Mouse (Mus musculus) liver, adult (tissue): ENCODE data around the gene Ctsk.

Source experiments
- GATA4 ChIP-seq: IDR thresholded peaks from 2 replicates; pipeline ENCODE4 v1.6.1; 2014; ENCODE audit warnings: mild to moderate bottlenecking, low read length; ENCODE audit not compliant: insufficient replicate concordance

Gene Ctsk

DNA sequence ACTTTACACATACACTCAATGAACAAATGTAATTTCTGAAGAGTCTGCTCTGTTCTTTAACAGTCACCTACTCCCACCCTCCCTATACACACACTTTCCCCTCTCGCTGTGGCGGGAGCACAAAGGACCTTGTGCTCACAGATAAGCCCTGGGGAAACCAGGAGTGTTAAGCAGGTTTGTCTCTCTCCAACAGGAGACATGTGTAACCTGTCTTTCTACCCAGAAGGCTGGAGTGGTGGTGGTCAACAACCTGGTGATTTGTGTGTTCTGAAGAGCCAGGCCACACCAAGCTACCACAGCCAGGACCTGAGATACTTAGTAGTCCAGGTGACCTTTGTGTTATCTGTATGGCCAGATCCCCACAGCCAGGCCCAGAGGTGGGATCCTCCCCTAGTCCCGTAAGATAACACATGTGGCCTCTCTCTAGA, 17.6 kb downstream of the Ctsk start:
- TF ChIP-seq GATA4 = no peak

DNA sequence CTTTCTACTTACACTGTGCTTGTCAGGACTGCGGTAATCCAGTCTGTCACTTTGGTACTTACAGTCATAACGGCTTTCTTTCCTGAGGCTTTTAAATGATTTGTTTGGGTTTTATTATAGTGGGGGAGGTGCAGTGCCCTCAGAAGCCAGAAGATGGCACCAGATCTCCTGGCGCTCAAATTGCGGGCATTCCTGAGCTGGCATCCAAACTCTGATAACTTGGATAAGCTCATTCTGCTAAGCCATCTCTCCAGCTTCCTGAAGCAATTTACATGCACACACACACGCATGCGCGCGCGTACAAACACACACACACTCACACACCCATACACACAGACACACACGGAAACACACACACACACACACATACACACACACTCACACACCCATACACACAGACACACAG, 18.4 kb downstream of the Ctsk start:
- TF ChIP-seq GATA4 = peak; percentile 83; the same call in 1 of the 2 replicates

DNA sequence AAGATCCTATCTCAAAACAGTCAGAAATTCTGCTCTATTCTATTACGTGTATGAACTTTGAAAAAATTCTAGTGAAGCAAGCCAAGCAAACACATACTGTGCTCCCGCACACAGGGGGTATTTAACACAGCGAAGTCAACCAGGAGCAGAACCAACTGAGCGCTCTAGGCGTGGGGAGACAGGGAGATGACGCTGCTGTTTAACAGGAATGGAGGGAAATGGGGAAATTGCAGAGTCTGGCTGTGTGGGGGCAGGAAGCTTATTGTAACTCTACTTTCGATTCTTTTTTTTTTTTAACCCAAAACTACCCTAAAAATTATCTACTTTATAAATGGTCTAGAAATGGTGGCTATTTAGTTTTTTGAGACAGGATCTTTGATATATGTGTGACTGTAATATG, 19.8 kb downstream of the Ctsk start:
- TF ChIP-seq GATA4 = no peak

DNA sequence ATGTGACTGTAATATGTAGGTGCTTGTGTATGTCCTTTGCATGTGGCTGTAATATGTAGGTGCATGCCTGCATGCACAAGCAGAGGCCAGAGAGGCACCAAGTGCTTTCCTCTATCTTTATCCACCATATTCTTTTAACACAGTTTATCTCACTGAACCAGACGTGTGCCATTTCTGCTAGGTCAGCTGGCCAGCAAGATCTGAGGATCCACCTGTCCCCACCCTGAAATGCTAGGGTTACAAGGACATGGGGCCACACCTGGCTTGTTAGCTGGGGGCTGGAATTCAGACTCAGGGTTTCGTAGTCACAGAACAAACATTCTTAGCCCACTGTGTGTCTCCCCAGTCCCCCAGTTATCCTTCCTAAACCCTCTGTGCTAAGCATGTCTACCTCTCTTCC, 20.3 kb downstream of the Ctsk start:
- no peak for TF ChIP-seq GATA4

DNA sequence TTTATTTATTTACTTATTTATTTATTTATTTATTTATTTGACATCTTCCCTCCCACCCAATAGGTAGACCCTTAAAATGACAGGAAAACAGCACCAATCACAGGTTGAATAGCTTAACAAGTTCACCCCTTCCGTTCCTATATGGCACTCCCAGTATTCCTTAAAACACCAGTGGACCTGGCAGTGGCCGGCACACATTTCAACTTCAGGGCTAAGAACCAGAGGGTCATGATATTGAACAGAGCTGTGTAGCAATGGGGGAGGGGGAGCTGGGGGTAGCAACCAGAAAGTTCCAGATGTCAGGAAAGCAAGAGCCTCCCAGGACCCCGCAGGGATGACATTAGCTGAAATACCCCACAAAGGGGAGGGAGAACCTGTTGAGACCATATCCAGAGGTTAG, 21.0 kb downstream of the Ctsk start:
- no peak for TF ChIP-seq GATA4

DNA sequence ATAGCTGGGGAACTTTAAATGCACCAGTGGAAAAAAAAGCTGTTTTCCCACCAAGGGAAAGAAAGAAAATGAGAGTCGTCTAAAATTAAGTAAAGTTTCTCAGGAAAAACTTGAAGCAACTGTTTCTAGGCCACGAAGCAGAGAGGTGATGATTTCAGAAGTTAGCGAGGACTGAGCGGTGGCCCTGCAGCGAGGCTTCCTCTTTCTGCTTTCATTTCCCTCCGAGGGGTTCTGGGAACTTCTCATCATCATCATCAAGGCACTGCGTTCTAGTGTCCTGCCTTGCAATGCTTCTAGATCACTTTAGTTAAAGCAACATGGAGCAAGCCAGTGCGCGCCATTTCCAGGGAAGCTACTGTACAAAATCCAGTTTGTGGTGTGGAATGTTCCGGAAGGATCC, 22.1 kb downstream of the Ctsk start:
- no peak for TF ChIP-seq GATA4

DNA sequence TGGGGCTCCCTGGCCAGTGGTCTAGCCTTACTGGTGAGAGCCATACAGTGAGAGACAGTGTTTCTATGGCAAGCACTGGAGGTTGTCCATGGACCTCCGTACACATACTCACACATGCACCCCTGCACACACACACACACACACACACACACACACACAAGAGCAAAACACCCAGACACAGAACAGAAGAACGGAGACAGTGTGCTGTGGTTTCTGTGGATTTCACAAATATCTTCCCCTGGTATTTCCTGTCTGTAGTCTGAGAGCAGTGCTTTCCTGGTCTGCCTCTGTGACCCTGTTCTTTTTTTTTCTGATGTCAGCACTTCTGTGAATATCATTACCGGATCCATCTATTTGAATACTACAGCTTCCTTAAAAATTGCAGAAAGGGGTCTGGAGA, 24.6 kb downstream of the Ctsk start:
- TF ChIP-seq GATA4 = peak; percentile 56; the same call in 1 of the 2 replicates

DNA sequence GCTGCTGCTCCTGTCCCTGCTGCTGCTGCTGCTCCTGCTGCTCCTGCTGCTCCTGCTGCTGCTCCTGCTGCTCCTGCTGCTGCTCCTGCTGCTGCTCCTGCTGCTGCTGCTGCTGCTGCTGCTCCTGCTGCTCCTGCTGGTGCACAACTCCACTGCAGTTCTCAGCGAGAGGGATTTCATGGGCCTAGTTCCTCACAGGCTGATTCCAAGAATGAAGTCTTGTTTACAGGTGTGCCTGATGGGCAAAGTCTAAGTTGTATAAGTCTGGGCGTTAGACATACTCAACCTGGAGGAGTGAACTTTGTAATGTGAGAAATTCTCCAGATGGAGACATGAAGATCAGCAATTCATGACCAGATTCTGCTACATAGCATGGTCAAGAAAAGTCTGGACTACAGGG, 25.6 kb downstream of the Ctsk start:
- TF ChIP-seq GATA4 = no peak

DNA sequence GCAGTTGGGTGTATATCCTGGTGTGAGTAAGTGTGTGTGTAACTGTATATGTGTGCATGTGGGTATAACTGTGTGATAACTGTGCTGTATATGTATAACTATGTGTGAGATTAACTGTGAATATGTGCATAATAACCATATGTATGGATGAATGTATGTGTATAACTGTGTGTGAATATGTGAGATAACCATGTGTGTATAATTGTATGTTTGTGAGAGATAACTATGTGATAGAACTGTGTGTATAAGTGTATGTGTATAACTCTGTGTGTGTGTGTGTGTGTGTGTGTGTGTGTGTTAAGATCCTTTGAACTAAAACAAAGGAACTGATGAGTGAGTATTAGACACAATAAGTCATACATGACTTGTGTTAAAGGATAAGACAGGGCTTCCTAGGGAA, 27.1 kb downstream of the Ctsk start:
- TF ChIP-seq GATA4 = no peak

DNA sequence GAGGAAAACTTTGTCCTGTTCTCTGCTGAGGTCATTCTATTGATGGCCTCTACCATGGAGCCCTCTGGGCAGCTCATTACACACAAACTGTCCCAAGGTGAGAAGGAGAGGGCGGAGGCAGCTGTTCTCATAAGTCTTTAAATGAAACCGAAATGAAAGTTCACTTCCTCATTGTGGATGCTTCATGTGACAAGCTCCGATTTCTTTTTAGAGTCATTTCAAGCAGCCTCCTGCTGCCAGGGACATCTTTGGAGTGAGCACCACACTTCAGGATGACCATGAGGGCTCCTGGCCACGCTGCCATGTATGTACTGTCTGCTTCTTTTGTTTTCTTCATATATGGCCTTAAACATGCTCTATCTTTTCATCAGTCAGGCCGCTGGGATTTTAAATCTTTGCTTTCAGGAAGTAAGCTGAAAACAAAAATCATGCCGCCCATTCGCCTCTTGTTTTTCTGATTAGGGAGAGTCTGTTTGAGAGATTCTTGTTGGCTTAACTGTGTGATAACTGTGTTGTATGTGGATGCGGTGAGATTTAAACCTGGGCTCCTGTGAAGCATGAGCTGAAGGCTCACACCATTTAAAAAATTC, 27.7 kb downstream of the Ctsk start, which contains the start of gene Ctss:
Gene Ctss, plus strand, starts transcription at position 165 of the 590 bp plus-strand sequence.
- no peak for TF ChIP-seq GATA4

DNA sequence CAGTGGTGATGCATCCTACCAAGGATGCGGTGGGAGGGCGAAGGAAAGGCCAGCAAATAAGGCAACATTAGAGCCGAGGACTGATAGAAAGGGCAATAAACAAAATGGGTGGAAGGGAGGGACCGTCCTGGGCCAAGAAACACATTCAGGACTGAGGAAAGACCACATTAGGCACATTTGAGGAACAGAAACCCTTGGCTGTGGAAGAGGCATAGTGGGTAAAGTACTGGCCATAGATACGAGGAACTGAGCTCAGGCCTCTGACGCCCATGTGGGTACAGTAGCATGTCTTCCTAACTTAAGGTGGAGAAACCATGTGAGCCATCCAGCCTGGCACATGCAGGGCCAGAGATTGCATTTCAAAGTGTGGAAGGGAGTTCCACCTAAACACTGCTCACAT, 30.8 kb downstream of the Ctsk start:
- TF ChIP-seq GATA4 = no peak

DNA sequence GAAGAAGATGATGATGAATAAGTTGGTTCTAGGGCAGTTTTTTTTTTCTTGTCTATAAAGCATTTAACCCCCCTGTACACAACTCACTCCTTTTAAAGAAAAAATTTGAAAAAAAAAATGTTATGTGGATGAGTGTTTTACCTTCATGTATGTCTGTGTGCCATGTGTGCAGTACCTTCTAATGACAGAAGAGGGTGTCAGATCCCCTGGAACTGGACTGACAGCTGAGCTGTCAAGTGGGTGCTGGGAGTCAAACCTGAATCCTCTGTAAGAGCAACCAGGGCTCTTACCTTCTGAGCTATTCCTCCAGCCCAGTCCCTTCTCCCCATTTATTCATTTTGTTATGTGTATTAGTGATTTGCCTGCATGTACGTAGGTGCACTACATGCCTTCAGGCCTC, 32.0 kb downstream of the Ctsk start:
- TF ChIP-seq GATA4 = no peak

DNA sequence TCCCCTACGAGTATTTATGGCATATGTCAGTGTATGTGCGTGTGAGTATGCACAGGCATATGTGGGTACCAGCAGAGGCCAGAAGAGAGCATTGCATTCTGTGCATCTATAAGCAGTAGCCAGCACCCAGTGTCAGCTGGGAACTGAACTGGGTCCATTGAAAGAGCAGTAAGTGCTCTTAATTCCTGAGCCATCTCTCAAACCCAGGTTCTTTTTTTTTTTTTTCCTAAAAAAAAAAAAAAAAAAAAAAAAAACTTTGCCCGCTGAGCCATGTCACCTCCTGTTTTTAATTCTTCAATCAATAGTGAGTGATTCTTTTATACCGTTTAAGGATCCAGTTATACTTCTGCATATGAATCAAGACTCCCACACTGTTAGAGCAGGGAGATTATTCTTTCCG, 34.3 kb downstream of the Ctsk start:
- no peak for TF ChIP-seq GATA4

DNA sequence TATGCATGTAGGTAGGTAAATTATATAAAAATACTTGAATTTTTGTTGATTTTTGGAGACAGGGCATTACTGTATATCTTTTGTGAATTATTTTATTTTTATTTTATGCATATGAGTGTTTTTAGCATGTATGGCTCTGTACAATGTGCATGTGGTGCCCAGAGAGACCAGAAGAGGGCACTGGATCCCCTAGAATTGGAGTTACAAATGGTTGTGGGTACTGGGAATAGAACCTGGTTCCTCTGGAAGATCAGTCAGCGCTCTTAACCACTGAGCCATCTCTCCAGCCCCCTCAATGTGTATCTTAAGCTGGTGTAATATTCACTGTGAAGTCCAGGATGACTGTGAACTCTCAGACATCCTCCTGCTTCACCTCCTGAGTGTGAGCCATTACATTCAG, 35.9 kb downstream of the Ctsk start:
- TF ChIP-seq GATA4 = no peak

DNA sequence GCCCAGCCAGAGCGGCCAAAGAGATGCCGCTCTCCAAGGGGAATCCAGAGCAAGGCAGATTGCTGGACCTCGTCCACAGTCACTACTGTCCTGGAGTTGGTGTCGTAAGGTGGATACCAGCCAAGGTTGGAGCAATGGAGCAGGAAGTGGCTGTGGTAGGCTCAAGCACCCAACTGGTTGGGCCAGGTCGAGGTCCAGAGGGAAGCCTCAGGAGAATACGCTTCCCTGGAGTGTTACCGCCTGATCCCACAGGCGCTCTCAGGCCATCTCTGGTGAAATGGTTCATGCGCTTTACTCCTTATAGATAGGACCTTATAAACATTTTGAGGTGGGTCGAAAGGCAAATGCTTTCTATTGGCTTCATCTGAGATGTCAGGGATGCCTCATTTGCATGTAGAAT, 39.9 kb downstream of the Ctsk start:
- no peak for TF ChIP-seq GATA4

DNA sequence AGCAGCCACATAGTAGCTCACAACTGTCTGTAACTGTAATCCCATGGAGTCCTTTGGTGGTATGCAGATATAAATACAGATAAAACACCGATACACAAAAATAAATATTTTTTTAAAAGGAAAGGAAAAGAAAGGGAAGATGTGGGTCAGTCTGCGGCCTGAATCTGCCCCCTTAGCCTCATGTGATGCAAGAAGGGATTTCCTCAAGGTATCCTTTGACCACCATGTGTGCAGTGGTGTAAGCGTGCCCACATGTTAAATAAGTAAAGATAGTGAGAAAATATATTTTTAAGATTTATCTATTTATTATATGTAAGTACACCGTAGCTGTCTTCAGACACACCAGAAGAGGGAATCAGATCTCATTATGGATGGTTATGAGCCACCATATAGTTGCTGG, 40.8 kb downstream of the Ctsk start:
- TF ChIP-seq GATA4 = no peak

DNA sequence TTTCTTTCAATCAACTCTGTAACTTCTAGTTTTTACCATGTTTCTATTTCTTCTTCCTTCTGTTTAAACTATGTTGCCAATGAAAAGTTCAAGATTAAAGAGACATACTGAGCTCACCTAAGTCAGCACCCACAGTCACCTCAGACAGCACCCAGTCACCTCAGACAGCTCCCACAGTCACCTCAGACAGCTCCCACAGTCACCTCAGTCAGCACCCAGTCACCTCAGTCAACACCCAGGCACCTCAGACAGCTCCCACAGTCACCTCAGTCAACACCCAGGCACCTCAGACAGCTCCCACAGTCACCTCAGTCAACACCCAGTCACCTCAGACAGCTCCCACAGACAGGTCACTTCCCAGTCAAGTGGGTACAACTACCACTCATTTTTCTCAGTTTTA, 43.1 kb downstream of the Ctsk start:
- no peak for TF ChIP-seq GATA4

DNA sequence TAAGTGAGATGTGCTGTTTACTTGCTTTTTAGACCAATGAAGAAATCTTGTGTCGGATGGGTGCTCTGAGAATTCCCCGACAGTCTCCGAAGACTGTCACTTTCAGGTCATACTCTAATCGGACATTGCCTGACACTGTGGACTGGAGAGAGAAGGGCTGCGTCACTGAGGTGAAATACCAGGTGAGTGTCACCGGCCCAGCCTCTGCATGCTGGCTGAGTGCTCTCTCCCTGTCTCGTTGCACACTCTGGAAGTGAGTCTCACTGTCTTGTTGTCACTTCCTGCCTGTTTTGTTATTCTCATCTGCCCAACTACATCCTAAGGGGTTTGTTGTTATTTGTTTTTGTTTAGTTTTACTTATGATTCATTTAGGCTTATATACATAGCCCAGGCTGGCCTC, 43.9 kb downstream of the Ctsk start:
- no peak for TF ChIP-seq GATA4

DNA sequence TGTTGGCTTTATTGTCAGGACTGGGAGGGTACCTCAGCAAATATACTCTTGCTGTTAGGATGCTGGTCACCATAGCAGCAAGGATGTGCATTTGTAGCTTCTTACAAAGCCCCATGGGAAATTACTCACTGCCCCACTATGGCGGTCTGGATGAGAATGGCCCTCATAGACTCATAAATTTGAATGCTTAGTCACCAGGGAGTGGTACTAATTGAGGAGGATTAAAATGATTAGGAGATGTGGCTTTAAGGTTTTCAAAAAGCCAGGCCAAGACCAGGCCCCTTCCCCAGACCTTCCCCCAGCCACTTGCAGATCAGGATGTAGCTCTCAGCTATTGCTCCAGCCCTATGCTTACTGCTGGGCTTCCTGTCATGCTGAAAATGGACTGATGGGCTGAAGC, 51.1 kb downstream of the Ctsk start:
- TF ChIP-seq GATA4 = no peak
